Mouse (Mus musculus) forebrain, embryonic 12.5 days (tissue): ENCODE measurements around the gene Pcca. TPM values are rescaled to one million over a fixed set of nuclear protein-coding genes. Genes with fewer than 3 reads are reported as not detected.

Experiments used
- ATAC-seq: fragments of 200-750 bp; cut with Nextera tagmentation; 2 replicates; pipeline ENCODE4 v1.8.0; 2017; ENCODE audit warnings: moderate TSS enrichment; ENCODE audit not compliant: low FRiP score
- H3K27ac ChIP-seq: fragments of 300-500 bp; sonication (generic); 2 replicates; pipeline ENCODE4 v1.5.1; 2016; ENCODE audit warnings: mild to moderate bottlenecking
- H3K27me3 ChIP-seq: fragments of 300-500 bp; sonication (generic); 2 replicates; pipeline ENCODE4 v1.6.1; 2016; ENCODE audit warnings: mild to moderate bottlenecking
- H3K36me3 ChIP-seq: fragments of 300-500 bp; sonication (generic); replicated peaks from 2 replicates; pipeline ENCODE4 v1.6.1; 2016; ENCODE audit warnings: mild to moderate bottlenecking
- H3K4me1 ChIP-seq: fragments of 300-500 bp; sonication (generic); 2 replicates; pipeline ENCODE4 v1.6.1; 2016
- H3K4me2 ChIP-seq: fragments of 300-500 bp; sonication (generic); 2 replicates; pipeline ENCODE4 v1.6.1; 2016; ENCODE audit warnings: mild to moderate bottlenecking, moderate library complexity
- H3K4me3 ChIP-seq: fragments of 300-500 bp; sonication (generic); replicated peaks from 2 replicates; pipeline ENCODE4 v1.5.1; 2016; ENCODE audit warnings: mild to moderate bottlenecking
- H3K9ac ChIP-seq: fragments of 300-500 bp; sonication (generic); 2 replicates; pipeline ENCODE4 v1.6.1; 2016; ENCODE audit warnings: mild to moderate bottlenecking
- H3K9me3 ChIP-seq: fragments of 300-500 bp; sonication (generic); 2 replicates; pipeline ENCODE4 v1.6.1; 2016
- WGBS: fragments of 180-500 bp; shearing (Covaris S2); methylation state at CpG from one replicate; pipeline ENCODE4 v1.1.7; 2016; 5-methylcytosine and 5-hydroxymethylcytosine counted together
- polyA plus RNA-seq: library from polyadenylated mRNA; unstranded; fragments of >200 nt; fragmentation: Nextera tagmentation; extraction: Ambion mirVana; gene quantifications from 2 replicates; pipeline ENCODE4 v1.2.1, GENCODE M21; 2016

Pcca gene
- polyA plus RNA-seq, 1 experiment from 2014 or later, result 34.7 TPM

- Histone ChIP-seq H3K36me3 (no peaks in the 10 kb centered on the region), H3K4me2 (no peak overlapping the region; the same call in 1 of the 2 replicates), H3K4me1 (peaks cover 25% of the 10 kb centered on the region), H3K9me3 (no peaks in the 10 kb centered on the region), H3K27me3 (peaks cover 46% of the 10 kb centered on the region), H3K9ac (no peak overlapping the region), H3K27ac (no peak overlapping the region), H3K4me3 (no peak overlapping the region)
- WGBS, result 71% methylated on average over 6 of the region's 6 CpGs
- no peak for ATAC-seq
Observed at GRCm38 (mm10) chr14:122872612-122873011, 338.5 kb downstream of the Pcca start.

GRCm38 (mm10) chr14:122875056-122875455 is 340.9 kb downstream of the Pcca start:
- ATAC-seq, result no peak; the same call in 1 of the 2 replicates
- 43% methylated on average over 8 of the region's 8 CpGs for WGBS
- H3K9ac ChIP-seq, result no peak overlapping the region
- H3K27ac ChIP-seq, result peak overlapping the region; percentile 61
- peaks cover 23% of the 10 kb centered on the region for H3K4me1 ChIP-seq
- H3K4me2 ChIP-seq, result no peak overlapping the region
- no peaks in the 10 kb centered on the region for H3K9me3 ChIP-seq
- peaks cover 44% of the 10 kb centered on the region for H3K27me3 ChIP-seq
- no peaks in the 10 kb centered on the region for H3K36me3 ChIP-seq
- no peak overlapping the region for H3K4me3 ChIP-seq

GRCm38 (mm10) chr14:122875636-122876035 is 341.5 kb downstream of the Pcca start:
- H3K4me1 ChIP-seq, result peaks cover 23% of the 10 kb centered on the region
- WGBS, result 37% methylated on average over 6 of the region's 6 CpGs
- H3K9ac ChIP-seq, result no peak overlapping the region
- H3K9me3 ChIP-seq, result no peaks in the 10 kb centered on the region
- H3K27ac ChIP-seq, result peak overlapping the region; percentile 61
- peaks cover 44% of the 10 kb centered on the region for H3K27me3 ChIP-seq
- no peaks in the 10 kb centered on the region for H3K36me3 ChIP-seq
- no peak overlapping the region for H3K4me3 ChIP-seq
- peak; percentile 14; the same call in 1 of the 2 replicates for ATAC-seq
- no peak overlapping the region for H3K4me2 ChIP-seq

GRCm38 (mm10) chr14:122876163-122876562 is 342.0 kb downstream of the Pcca start:
- WGBS, result 1% methylated on average over 6 of the region's 6 CpGs
- no peak overlapping the region for H3K4me3 ChIP-seq
- H3K27ac ChIP-seq, result no peak overlapping the region
- no peak overlapping the region for H3K9ac ChIP-seq
- ATAC-seq, result peak; percentile 87
- peaks cover 23% of the 10 kb centered on the region for H3K4me1 ChIP-seq
- no peaks in the 10 kb centered on the region for H3K9me3 ChIP-seq
- no peak overlapping the region for H3K4me2 ChIP-seq
- H3K27me3 ChIP-seq, result peaks cover 39% of the 10 kb centered on the region
- H3K36me3 ChIP-seq, result no peaks in the 10 kb centered on the region

GRCm38 (mm10) chr14:122876723-122877122 is 342.6 kb downstream of the Pcca start:
- no peak for ATAC-seq
- no peak overlapping the region for H3K4me2 ChIP-seq
- no peak overlapping the region for H3K9ac ChIP-seq

GRCm38 (mm10) chr14:122877787-122878186 is 343.7 kb downstream of the Pcca start:
- Histone ChIP-seq H3K4me3 (no peak overlapping the region), H3K4me1 (peaks cover 29% of the 10 kb centered on the region), H3K36me3 (no peaks in the 10 kb centered on the region), H3K9ac (no peak overlapping the region), H3K9me3 (no peaks in the 10 kb centered on the region), H3K27me3 (peaks cover 35% of the 10 kb centered on the region), H3K27ac (no peak overlapping the region), H3K4me2 (no peak overlapping the region)
- 90% methylated on average over 3 of the region's 3 CpGs for WGBS
- no peak for ATAC-seq

More at GRCm38 (mm10) chr14:122876723-122877122, 342.6 kb downstream of the Pcca start:
- Histone ChIP-seq H3K27me3 (peaks cover 38% of the 10 kb centered on the region), H3K27ac (no peak overlapping the region), H3K9me3 (no peaks in the 10 kb centered on the region), H3K4me3 (no peak overlapping the region), H3K36me3 (no peaks in the 10 kb centered on the region), H3K4me1 (peaks cover 27% of the 10 kb centered on the region)
- 70% methylated on average over 7 of the region's 7 CpGs for WGBS

- Histone ChIP-seq H3K27me3 (peaks cover 19% of the 10 kb centered on the region), H3K4me1 (peaks cover 37% of the 10 kb centered on the region), H3K27ac (no peak overlapping the region), H3K9ac (no peak overlapping the region), H3K4me3 (no peak overlapping the region), H3K4me2 (no peak overlapping the region), H3K36me3 (no peaks in the 10 kb centered on the region), H3K9me3 (no peaks in the 10 kb centered on the region)
- ATAC-seq, result no peak
- 68% methylated on average over 7 of the region's 7 CpGs for WGBS
Observed at GRCm38 (mm10) chr14:122880291-122880690, 346.2 kb downstream of the Pcca start.

- H3K4me3 ChIP-seq, result no peak overlapping the region
- ATAC-seq, result no peak; the same call in 1 of the 2 replicates
- no peaks in the 10 kb centered on the region for H3K9me3 ChIP-seq
- H3K4me2 ChIP-seq, result no peak overlapping the region
- peak overlapping the region; percentile 81 for H3K27ac ChIP-seq
- H3K9ac ChIP-seq, result peak overlapping the region; percentile 29; the same call in 1 of the 2 replicates
- peaks cover 16% of the 10 kb centered on the region for H3K27me3 ChIP-seq
- WGBS, result 62% methylated on average over 2 of the region's 2 CpGs
- peaks cover 31% of the 10 kb centered on the region for H3K4me1 ChIP-seq
- H3K36me3 ChIP-seq, result no peaks in the 10 kb centered on the region
Observed at GRCm38 (mm10) chr14:122881699-122882098, 347.6 kb downstream of the Pcca start.

GRCm38 (mm10) chr14:122882201-122882639 is 348.1 kb downstream of the Pcca start:
- no peaks in the 10 kb centered on the region for H3K36me3 ChIP-seq
- peak; percentile 50 for ATAC-seq
- H3K27ac ChIP-seq, result peak overlapping the region; percentile 81
- 34% methylated on average over 9 of the region's 9 CpGs for WGBS
- H3K4me2 ChIP-seq, result peak overlapping the region; percentile 11
- peaks cover 11% of the 10 kb centered on the region; the same call in 1 of the 2 replicates for H3K27me3 ChIP-seq
- H3K4me1 ChIP-seq, result peaks cover 31% of the 10 kb centered on the region
- no peak overlapping the region for H3K4me3 ChIP-seq
- H3K9me3 ChIP-seq, result no peaks in the 10 kb centered on the region
- H3K9ac ChIP-seq, result peak overlapping the region; percentile 29; the same call in 1 of the 2 replicates

- 59% methylated on average over 7 of the region's 7 CpGs for WGBS
- Histone ChIP-seq H3K27ac (peak overlapping the region; percentile 81), H3K4me2 (peak overlapping the region; percentile 11; the same call in 1 of the 2 replicates), H3K9me3 (no peaks in the 10 kb centered on the region), H3K4me3 (no peak overlapping the region), H3K27me3 (0 out of 2 replicates have a peak, but pooled peaks cover 11% of the 10 kb centered on the region), H3K4me1 (peaks cover 31% of the 10 kb centered on the region), H3K9ac (no peak overlapping the region), H3K36me3 (no peaks in the 10 kb centered on the region)
- peak; percentile 57; the same call in 1 of the 2 replicates for ATAC-seq
Observed at GRCm38 (mm10) chr14:122882795-122883409, 348.8 kb downstream of the Pcca start.

GRCm38 (mm10) chr14:122883410-122883806 is 349.3 kb downstream of the Pcca start:
- no peaks in the 10 kb centered on the region for H3K9me3 ChIP-seq
- no peak overlapping the region for H3K4me3 ChIP-seq
- H3K27ac ChIP-seq, result peak overlapping the region; percentile 81
- H3K9ac ChIP-seq, result no peak overlapping the region
- WGBS, result 30% methylated on average over 4 of the region's 4 CpGs
- peaks cover 31% of the 10 kb centered on the region for H3K4me1 ChIP-seq
- H3K36me3 ChIP-seq, result no peaks in the 10 kb centered on the region
- H3K4me2 ChIP-seq, result 0 out of 2 replicates have a peak overlapping the region, but pooled peaks have one; percentile 11
- peak; percentile 27 for ATAC-seq
- 0 out of 2 replicates have a peak, but pooled peaks cover 8% of the 10 kb centered on the region for H3K27me3 ChIP-seq

GRCm38 (mm10) chr14:122883821-122884584 is 349.9 kb downstream of the Pcca start:
- Histone ChIP-seq H3K4me2 (no peak overlapping the region), H3K27me3 (0 out of 2 replicates have a peak, but pooled peaks cover 5% of the 10 kb centered on the region), H3K9me3 (no peaks in the 10 kb centered on the region), H3K9ac (no peak overlapping the region), H3K4me3 (no peak overlapping the region), H3K27ac (peak overlapping the region; percentile 81), H3K36me3 (no peaks in the 10 kb centered on the region), H3K4me1 (peaks cover 31% of the 10 kb centered on the region)
- peak; percentile 59 for ATAC-seq
- 23% methylated on average over 10 of the region's 10 CpGs for WGBS
